Mouse (Mus musculus): Measurements from ENCODE around the gene Nat10.

Nat10 gene

DNA sequence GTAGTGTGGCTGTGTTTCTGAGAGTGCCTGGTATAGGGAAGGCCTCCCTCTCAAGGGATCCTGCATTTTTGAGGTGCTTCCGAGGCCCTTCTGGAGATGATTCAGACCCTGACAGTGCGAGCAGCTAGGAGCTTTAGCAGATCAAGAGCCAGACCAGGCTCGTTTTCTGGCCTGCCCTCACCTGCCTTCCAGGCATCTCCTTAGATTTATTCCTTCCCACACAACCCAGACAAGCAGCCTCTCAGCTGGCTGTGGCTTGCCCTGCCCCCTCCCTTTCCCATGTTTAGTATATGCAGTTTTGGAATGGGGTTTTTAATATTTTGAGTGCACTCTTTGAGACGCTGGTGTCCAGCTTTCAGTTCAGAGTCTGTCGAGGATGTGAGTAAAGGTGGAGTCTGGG, 70.2 kb downstream of the Nat10 start:
- no peak for DNase-seq (ENCODE audit: low read depth)

- no peak for DNase-seq (ENCODE audit: low read depth)
These were observed 70.6 kb downstream of the Nat10 start for GRCm38 (mm10) chr2:103690425-103690824.

DNA sequence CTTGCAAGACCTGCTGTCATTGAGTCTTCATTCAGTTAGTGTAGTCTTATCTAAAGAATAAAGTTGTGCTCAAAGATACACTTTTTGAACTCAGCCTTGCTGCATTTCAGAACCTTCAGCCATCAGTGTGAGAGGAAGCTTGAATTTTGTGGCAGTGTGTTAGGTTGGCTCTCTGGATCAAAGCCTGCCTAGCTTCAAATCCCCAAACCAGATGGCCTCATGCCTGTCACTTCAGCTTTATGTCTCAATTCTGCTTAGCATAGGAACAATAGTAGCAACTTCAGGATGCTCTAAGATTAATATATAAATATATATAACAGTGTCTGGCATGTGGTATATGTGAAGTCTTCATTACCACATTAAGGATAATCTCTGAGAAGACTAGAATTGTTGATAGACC, 73.2 kb downstream of the Nat10 start:
- DNase-seq (ENCODE audit: low read depth), result no peak

GRCm38 (mm10) chr2:103687143-103687542, 73.9 kb downstream of the Nat10 start:
- no peak for DNase-seq (ENCODE audit: low read depth)

GRCm38 (mm10) chr2:103685581-103685980, 75.5 kb downstream of the Nat10 start:
- DNase-seq (ENCODE audit: low read depth), result no peak

DNA sequence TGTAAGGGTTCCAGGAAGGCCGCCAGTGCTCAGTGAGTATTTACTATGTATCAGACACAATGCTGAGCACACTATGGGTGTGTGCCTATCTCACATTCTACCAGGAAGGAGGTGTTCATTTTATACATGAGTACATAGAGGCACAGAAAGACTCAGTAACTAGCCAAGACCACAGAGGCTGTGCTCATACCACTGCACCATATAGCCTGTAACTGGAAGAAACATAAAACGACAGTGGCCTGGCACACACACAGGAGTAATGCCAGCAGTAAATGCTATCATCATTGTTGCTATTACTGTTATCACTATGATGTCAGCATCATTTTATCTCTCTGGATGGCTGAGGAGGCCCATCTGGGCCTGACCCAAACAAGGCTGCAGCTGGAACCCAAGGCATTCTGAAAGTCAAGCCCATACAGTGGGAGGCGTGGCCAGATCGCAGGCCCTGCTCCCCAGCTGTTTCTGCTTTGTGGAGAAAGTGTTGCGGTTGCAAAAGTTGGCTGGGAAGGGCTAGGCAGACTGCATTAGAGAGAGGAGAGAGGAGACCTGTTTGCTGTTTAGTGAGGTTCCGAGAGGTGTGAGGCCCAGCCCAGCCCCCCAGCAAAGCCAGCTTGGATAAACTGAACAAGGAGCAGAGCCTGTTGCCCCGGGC, 76.0 kb downstream of the Nat10 start:
- no peak for DNase-seq (ENCODE audit: low read depth)

DNA sequence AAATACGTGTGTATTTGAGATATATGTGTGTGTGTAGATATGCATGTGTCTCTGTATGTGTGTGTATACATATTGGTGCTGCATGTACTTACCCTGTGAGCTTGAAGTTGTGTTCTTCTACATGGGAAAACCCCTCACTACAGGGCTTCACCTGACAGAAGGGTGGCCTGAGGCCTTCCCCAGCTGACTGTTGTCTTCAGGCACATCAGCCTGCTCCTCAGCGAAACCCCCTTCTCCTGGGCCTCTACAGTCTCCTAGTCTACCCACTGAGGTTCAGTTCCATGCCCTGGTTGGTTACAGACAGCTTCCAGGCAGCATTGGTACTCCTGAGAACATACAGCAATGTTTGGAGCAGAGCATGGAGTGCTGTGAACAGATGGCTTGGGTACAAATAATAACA, 76.6 kb downstream of the Nat10 start:
- DNase-seq (ENCODE audit: low read depth), result no peak

GRCm38 (mm10) chr2:103682927-103683442, 78.1 kb downstream of the Nat10 start:
- no peak for DNase-seq (ENCODE audit: low read depth)

DNA sequence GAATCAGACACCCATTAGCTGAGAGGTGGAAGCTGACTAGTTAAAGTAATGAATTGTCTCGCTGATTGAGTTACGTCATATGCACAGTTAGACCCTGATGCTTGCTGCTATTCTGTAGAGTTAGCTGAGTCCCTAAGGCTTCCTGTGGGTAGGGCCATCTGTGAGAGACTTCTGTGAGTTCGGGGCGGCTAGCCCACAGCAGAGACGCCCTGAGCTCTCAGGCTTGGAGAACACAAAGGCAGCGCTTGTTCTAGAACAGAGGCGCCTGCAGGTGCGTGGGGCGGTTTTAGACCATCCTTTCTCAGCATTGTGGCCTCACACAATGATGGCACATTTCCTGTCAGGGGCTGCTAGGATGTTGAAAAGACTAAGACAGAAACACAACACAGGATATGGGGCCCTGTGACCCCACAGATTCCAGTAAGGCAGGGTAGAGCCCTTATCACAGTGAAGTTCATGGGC, 78.8 kb downstream of the Nat10 start:
- DNase-seq (ENCODE audit: low read depth), result no peak

GRCm38 (mm10) chr2:103681149-103681548, 79.9 kb downstream of the Nat10 start:
- no peak for DNase-seq (ENCODE audit: low read depth)

DNA sequence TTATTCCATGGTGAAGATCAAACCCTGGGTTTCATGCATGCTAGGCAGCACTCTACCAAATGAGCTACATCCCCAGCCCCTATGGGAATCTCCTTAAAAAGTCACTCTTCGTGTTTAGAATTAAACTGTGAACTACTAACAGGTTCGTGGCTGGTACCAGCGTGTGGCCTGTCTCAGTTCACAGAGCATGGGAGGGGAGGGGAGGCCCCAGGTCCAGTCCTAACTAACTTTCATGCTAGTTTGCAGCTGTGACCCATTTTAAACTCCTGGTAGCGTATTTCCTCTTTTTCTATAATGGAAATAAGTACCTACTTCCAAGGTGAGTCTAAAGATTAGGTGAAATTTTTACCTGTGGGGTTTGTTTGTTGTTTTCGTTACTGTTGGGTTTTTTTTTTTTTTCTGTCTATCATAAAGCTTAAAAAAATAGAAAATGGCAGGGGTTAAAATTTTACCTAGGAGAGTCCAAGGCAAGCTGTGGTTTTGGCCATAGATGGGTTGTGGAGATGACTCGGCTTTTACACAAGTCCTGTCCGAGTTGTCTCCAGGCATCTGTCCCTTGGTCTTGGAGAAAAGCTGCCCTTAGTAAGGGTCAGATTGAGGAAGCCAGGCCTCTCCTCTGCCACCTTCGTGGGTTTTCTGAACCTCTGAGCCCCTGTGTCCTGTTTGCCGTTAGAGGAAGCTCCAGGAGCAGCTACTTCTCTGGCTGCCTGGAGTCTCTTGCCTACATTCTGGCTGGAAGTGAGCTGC, 80.5 kb downstream of the Nat10 start:
- no peak for DNase-seq (ENCODE audit: low read depth)

DNA sequence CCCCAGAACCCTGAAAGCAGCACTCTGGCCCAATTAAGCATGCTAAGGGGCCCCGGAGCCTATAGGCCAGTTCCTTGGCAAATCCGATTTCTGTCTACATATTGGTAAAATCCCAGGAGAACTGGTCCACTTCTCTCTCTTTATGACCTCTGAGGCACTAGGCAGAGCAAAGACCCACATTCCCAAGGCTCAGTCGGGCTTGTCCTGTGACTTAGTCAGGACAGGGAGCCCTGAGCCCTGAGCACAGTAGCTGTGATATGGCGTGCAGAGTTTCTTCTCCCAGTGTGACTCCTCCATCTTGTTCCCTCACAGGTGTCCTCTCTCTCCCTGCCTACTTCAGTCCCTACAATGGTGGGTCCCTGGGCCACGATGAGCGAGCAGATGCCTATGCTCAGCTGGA, 82.6 kb downstream of the Nat10 start:
- DNase-seq (ENCODE audit: low read depth), result no peak

DNA sequence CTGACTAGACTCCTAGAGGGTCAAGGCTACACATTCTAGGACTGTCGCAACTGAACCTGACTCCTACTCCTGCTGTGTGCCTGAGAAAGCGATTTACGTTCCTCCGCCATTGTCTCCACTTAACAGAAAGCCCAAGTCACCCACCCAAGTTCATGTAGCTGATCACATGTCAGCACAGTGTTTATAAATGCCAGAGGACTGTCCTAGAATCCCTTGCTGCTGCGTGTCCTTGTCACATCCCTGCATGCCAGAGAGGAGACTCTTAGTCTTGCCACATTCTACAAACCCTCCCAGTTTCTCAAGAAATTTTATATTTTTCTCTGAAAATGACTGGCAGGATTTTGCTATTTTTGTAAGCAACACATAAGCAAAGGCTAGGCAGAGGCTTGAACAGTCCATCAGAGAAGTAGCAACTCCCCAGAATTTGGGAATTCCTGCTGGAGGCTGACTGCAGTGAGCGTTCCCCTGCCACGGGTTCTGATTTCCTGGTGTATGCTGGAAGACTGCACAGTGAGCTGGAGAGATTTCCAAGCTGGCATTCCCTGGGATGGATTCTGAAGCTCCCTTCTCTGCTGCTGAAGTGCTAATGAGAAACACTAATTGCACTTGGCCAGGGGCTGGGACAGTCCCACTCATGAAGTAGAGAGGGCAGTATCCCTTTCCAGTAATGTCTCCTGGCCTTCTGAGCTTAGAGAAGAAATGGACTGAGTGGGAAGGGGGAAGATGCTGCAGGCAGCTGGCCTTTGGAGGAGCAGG, 83.3 kb downstream of the Nat10 start:
- no peak for DNase-seq (ENCODE audit: low read depth)

DNA sequence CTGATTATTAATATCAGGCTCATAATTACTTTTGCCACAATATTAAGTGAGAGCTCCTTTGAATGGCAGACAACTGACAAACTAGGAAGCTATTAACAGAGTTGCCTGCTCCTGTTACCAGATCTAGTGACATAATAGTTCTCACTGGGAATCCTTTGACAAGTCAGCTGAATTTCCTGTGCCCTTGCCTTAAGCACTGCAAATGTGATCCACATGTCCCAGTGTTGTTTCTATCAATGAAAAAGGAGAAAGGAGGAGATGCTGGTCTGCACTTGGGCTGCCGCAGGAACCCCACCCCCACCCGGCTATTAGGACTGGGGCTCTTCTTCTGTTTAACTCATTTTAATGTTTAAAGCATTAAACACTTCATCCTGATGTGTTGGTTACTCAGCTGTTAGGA, 84.3 kb downstream of the Nat10 start:
- DNase-seq (ENCODE audit: low read depth), result no peak

GRCm38 (mm10) chr2:103675391-103675790, 85.7 kb downstream of the Nat10 start:
- no peak for DNase-seq (ENCODE audit: low read depth)

- no peak for DNase-seq (ENCODE audit: low read depth)
These were observed 87.5 kb downstream of the Nat10 start for GRCm38 (mm10) chr2:103673609-103674008.

- DNase-seq (ENCODE audit: low read depth), result no peak
These were observed 88.4 kb downstream of the Nat10 start for GRCm38 (mm10) chr2:103672573-103673119.
